Mouse (Mus musculus): Measurements from ENCODE around the gene Tbc1d10c. TPM values are rescaled to one million over a fixed set of nuclear protein-coding genes. Genes with fewer than 3 reads are reported as not detected.
A peak's percentile ranks its signal among the peaks of the same experiment; 100 is the strongest.

The Tbc1d10c gene
- 0.31 and 0.86 TPM in 2 replicates for polyA plus RNA-seq (2016; fragmentation: Nextera tagmentation; extraction: Ambion mirVana)

DNA sequence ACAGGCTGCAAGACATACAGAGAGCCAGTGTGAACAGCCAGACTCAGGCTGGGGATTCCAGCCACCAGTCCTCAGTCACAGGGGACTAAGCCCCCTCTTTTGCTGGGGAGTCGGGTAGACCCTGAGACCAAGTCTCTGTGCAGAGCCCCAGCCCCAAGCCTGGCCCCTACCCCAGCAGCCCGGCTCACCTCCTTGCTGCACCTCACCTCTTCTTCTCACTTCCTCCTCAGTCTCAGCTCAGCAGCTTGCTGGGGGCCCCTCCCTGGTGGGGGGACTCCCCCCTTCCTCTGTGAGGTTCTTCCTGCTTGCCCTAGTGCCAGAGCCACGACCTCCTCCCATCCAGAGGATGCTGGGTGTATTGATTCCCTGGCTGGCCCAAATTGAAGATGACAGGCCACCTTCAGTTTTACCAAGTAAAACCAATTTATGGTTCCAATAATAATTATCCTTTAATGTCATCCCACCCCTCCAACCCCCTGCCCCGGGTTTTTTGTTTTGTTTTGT, at the start of gene Tbc1d10c:
Tbc1d10c (minus strand) TSS at position 454 of the 504 bp plus-strand sequence.
- H3K9me3 ChIP-seq: no peaks in the 10 kb centered on the region
- peak within 1 kb of the TSS; percentile 91 for H3K27ac ChIP-seq
- peaks cover 29% of the 10 kb centered on the region for H3K36me3 ChIP-seq (replicated peaks)
- ATAC-seq (ENCODE audit: low FRiP score): no peak
- peaks cover 29% of the 10 kb centered on the region for H3K4me1 ChIP-seq
- H3K4me2 ChIP-seq: peak within 1 kb of the TSS; percentile 93
- 65% methylated on average over 4 of the region's 4 CpGs for WGBS
- H3K4me3 ChIP-seq (replicated peaks): peak within 1 kb of the TSS; percentile 98
- H3K9ac ChIP-seq: peak within 1 kb of the TSS; percentile 98
- H3K27me3 ChIP-seq: no peaks in the 10 kb centered on the region

DNA sequence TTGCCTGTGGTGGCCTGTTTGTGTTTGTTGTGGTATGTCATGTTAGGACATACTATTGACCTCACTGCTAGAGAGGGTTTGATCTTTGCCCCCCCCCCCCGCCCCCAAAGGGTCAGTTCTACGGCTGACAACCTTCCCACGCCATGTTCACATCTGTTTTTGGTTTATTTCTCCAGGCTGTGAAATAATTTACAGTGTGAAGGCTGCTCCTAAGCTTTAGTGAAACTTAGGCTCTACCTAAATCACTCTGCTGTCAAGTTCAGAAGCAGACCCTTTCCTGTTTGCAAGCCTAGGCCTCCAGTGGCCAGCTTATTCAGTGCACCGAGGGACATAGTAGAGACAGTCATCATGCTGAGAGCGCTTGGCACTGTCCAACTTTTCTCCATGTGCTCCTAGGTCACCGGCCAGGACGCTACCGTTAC, 49.2 kb upstream of the Tbc1d10c start:
- Histone ChIP-seq H3K9ac (no peak overlapping the region), H3K36me3 (replicated peaks) (no peaks in the 10 kb centered on the region), H3K4me1 (peaks cover 3% of the 10 kb centered on the region; the same call in 1 of the 2 replicates), H3K27ac (no peak overlapping the region), H3K4me3 (replicated peaks) (no peak overlapping the region), H3K9me3 (no peaks in the 10 kb centered on the region), H3K27me3 (no peaks in the 10 kb centered on the region), H3K4me2 (no peak overlapping the region)
- WGBS: 79% methylated on average over 8 of the region's 8 CpGs
- no peak for ATAC-seq (ENCODE audit: low FRiP score)

DNA sequence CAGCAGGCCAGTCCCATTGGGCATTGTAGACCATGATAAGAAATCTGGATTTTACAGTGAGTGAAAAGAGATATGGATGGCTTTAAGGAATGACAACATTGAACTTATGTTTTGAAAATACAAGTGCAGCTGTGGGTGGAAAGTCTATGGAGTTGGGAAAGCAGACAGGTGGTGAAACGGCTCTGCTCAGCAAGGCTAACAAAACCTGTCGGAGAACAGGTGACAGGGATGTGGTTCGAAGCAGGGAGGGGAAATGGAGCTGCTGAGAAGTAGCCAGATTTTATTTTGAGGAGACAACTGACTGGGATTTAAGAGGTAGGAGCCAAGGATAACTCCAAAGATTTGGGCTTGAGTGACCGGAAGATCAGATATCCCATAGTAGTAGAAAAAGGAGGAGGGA, 43.5 kb upstream of the Tbc1d10c start:
- peaks cover 19% of the 10 kb centered on the region for H3K27me3 ChIP-seq
- ATAC-seq (ENCODE audit: low FRiP score): no peak
- H3K4me3 ChIP-seq (replicated peaks): no peak overlapping the region
- no peaks in the 10 kb centered on the region for H3K36me3 ChIP-seq (replicated peaks)
- no peak overlapping the region for H3K9ac ChIP-seq
- H3K4me2 ChIP-seq: no peak overlapping the region
- no peak overlapping the region for H3K27ac ChIP-seq
- H3K4me1 ChIP-seq: peaks cover 15% of the 10 kb centered on the region
- WGBS: 85% methylated on average over 4 of the region's 4 CpGs
- H3K9me3 ChIP-seq: no peaks in the 10 kb centered on the region

DNA sequence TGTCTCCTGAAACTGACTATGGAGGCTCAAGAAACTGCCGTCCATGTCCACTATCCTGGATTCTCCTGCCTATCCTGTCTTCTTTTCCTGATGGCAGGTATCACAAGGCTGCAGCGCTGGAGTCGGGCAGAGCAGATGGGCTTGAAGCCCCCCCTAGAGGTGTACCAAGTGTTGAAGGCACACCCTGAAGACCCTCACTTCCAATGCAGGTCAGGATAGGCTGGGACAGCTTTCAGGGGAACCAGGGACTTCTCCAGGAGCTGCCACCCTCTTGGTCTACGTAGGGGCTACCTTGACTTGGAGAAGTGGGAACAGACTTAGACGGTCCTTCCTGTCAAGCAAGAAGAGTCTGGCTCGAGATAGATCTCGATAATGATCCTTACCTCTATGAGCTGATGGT, 41.6 kb upstream of the Tbc1d10c start:
- peak overlapping the region; percentile 69; the same call in 1 of the 2 replicates for H3K9ac ChIP-seq
- no peaks in the 10 kb centered on the region for H3K9me3 ChIP-seq
- peaks cover 15% of the 10 kb centered on the region for H3K4me1 ChIP-seq
- H3K27ac ChIP-seq: no peak overlapping the region
- peaks cover 32% of the 10 kb centered on the region for H3K27me3 ChIP-seq
- peak overlapping the region; percentile 90; the same call in 1 of the 2 replicates for H3K4me2 ChIP-seq
- ATAC-seq (ENCODE audit: low FRiP score): no peak
- no peak overlapping the region for H3K4me3 ChIP-seq (replicated peaks)
- WGBS: 78% methylated on average over 7 of the region's 7 CpGs
- no peaks in the 10 kb centered on the region for H3K36me3 ChIP-seq (replicated peaks)

- Histone ChIP-seq H3K27me3 (peaks cover 36% of the 10 kb centered on the region), H3K9ac (peak overlapping the region; percentile 69), H3K4me3 (replicated peaks) (peak overlapping the region; percentile 57), H3K9me3 (no peaks in the 10 kb centered on the region), H3K4me2 (peak overlapping the region; percentile 90), H3K4me1 (peaks cover 15% of the 10 kb centered on the region), H3K36me3 (replicated peaks) (no peaks in the 10 kb centered on the region), H3K27ac (peak overlapping the region; percentile 67; the same call in 1 of the 2 replicates)
- 54% methylated on average over 2 of the region's 2 CpGs for WGBS
- ATAC-seq (ENCODE audit: low FRiP score): no peak
Measured at GRCm38 (mm10) chr19:4232186-4232572, 41.1 kb upstream of the Tbc1d10c start.

DNA sequence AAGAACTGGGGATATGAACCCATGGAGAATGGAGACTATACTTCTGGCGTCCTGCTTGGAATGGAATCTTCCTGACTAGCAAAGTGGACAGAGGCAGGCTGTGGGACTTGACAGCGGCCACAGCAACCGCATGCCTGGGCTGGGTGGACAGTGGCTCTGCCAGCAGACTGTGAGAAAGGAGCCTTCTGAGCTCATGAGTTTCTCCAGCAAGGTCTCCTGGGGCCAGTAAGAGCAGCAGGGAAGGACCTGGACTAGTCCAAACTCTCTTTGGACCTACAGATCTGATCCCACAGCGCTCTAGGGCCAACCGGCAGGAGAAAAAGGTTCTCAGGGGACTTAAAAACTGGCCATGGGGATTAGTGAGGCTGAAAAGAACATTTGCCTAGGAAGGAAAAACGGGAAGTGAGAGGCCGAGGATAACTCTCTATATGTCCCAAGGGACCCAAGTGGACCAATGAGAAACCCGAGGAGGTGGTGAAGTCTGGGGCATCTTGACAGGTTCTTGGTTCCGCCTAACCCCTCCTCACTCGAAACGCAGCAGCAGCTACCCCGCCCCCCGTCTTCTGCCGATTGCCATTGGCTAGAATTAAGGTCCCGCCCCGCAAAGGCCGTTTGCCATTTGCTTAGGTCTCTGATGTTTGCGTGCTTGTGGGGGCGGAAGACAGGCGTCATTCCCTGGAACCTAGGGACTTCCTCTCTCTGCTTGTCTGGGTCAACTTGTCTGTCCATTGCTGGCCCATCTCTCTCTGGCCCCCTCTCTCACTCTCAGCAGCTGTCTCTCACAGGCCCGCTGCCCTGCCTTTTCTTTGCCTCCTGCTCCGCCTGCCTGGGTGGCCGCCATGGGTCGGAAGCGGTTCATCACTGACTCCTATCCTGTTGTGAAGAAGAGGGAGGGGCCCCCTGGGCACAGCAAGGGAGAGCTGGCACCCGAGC, 40.4 kb upstream of the Tbc1d10c start, which contains the start of gene Pold4:
Pold4 (plus strand) TSS at position 647 of the 933 bp plus-strand sequence.
- WGBS: 14% methylated on average over 26 of the region's 26 CpGs
- Histone ChIP-seq H3K27me3 (peaks cover 37% of the 10 kb centered on the region), H3K36me3 (replicated peaks) (no peaks in the 10 kb centered on the region), H3K4me1 (peaks cover 15% of the 10 kb centered on the region), H3K9ac (peak within 1 kb of the TSS; percentile 69), H3K9me3 (no peaks in the 10 kb centered on the region), H3K4me3 (replicated peaks) (peak within 1 kb of the TSS; percentile 57), H3K4me2 (peak within 1 kb of the TSS; percentile 90), H3K27ac (peak within 1 kb of the TSS; percentile 67; the same call in 1 of the 2 replicates)
- ATAC-seq (ENCODE audit: low FRiP score): peak; percentile 91

DNA sequence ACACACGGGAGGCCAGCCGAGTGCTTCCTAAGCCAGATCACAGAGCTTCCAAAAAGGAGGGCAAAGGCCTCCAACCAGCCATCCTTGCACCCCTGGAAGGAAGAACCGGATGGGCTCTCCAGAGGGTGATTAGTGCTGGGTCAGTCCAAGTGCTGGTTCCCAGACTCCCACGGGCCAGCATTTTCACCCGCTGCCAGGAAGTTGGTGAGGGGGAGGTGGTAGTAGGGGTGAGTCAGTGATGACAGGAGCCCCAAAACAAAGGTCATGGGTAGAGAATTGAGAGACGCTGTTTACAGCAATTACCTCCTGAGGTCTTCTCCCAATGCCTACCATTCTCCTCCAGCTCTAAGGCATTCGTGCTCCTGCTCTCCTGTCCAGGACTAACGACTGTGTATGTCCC, 39.3 kb upstream of the Tbc1d10c start:
- H3K9me3 ChIP-seq: no peaks in the 10 kb centered on the region
- no peak for ATAC-seq (ENCODE audit: low FRiP score)
- no peak overlapping the region for H3K4me2 ChIP-seq
- peaks cover 12% of the 10 kb centered on the region for H3K4me1 ChIP-seq
- no peak overlapping the region for H3K9ac ChIP-seq
- no peak overlapping the region for H3K27ac ChIP-seq
- WGBS: 72% methylated on average over 8 of the region's 8 CpGs
- peaks cover 37% of the 10 kb centered on the region for H3K27me3 ChIP-seq
- H3K4me3 ChIP-seq (replicated peaks): no peak overlapping the region
- no peaks in the 10 kb centered on the region for H3K36me3 ChIP-seq (replicated peaks)

GRCm38 (mm10) chr19:4229451-4230076, 38.5 kb upstream of the Tbc1d10c start:
- H3K4me1 ChIP-seq: peaks cover 12% of the 10 kb centered on the region
- no peak overlapping the region for H3K27ac ChIP-seq
- ATAC-seq (ENCODE audit: low FRiP score): no peak
- H3K4me2 ChIP-seq: no peak overlapping the region
- WGBS: 49% methylated on average over 9 of the region's 9 CpGs
- peaks cover 37% of the 10 kb centered on the region for H3K27me3 ChIP-seq
- H3K36me3 ChIP-seq (replicated peaks): no peaks in the 10 kb centered on the region
- no peak overlapping the region for H3K4me3 ChIP-seq (replicated peaks)
- no peak overlapping the region for H3K9ac ChIP-seq
- H3K9me3 ChIP-seq: no peaks in the 10 kb centered on the region

DNA sequence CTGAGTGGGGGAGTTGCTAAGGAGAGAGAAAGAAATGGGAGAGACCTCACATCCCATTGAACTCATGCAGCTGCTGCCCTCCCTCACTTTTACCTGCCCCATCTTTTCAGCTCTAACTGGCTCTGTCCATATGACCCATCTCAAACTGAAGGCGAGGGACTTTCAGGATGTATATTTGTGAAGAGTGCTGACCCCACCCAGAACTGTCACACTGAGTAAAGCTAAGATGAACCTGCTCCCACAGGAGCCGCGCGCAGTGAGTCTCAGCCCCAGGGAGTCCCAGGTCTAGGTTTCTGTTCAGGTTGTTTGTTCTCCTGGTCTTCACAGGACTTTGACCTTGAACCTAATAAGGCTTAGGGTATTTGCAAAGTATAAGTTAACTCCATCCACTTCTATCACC, 37.8 kb upstream of the Tbc1d10c start:
- WGBS: 74% methylated on average over 4 of the region's 4 CpGs
- no peaks in the 10 kb centered on the region for H3K9me3 ChIP-seq
- H3K27me3 ChIP-seq: peaks cover 37% of the 10 kb centered on the region
- H3K4me3 ChIP-seq (replicated peaks): no peak overlapping the region
- no peak overlapping the region for H3K9ac ChIP-seq
- H3K4me1 ChIP-seq: peaks cover 12% of the 10 kb centered on the region
- ATAC-seq (ENCODE audit: low FRiP score): no peak
- H3K27ac ChIP-seq: no peak overlapping the region
- H3K4me2 ChIP-seq: no peak overlapping the region
- no peaks in the 10 kb centered on the region for H3K36me3 ChIP-seq (replicated peaks)

DNA sequence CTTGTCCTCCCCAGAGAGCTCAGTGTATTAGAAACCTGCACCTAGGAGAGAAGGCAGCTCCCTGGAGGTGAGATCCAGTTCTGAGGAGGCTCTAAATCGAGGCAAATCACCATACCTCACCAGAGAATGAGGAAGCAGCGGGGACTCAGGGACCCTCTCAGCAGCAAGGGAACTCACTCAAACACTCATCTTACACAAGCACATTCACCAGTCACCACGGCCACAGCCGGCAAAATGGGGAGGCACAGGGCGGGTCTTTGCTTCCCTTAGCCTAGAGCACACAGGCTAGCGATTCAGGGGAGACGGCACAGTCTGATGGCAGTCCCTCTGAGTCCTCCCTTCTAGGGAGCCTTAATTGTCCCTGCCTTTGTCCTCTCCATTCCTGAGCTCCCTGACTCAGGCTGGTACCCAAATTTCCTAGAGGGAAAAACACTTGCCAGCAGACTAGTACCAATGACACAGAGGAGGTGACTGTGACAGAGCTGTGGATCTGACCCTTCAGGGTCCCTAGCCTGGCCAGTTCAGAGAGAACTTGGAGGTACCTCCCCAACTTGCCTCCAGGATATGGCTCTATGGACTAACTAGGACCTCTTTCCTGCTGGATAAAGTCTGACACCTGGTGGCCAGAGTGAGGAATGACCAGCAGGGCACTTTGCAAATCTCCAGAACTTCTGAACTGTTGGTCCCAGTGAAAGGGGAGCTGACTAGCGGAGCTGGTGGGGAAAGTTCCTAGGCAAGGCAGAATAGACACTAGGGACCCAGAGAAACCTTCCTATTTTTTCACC, 37.0 kb upstream of the Tbc1d10c start:
- Histone ChIP-seq H3K4me1 (peaks cover 12% of the 10 kb centered on the region), H3K9me3 (no peaks in the 10 kb centered on the region), H3K9ac (0 out of 2 replicates have a peak overlapping the region, but pooled peaks have one; percentile 0), H3K36me3 (replicated peaks) (no peaks in the 10 kb centered on the region), H3K4me3 (replicated peaks) (no peak overlapping the region), H3K4me2 (no peak overlapping the region), H3K27ac (no peak overlapping the region), H3K27me3 (peaks cover 34% of the 10 kb centered on the region)
- peak; percentile 34; the same call in 1 of the 2 replicates for ATAC-seq (ENCODE audit: low FRiP score)
- WGBS: 21% methylated on average over 8 of the region's 8 CpGs

GRCm38 (mm10) chr19:4227446-4227845, 36.4 kb upstream of the Tbc1d10c start:
- H3K9me3 ChIP-seq: no peaks in the 10 kb centered on the region
- no peak for ATAC-seq (ENCODE audit: low FRiP score)
- H3K27me3 ChIP-seq: peaks cover 29% of the 10 kb centered on the region
- WGBS: 65% methylated on average over 5 of the region's 5 CpGs
- no peak overlapping the region for H3K27ac ChIP-seq
- H3K4me1 ChIP-seq: peaks cover 10% of the 10 kb centered on the region
- H3K36me3 ChIP-seq (replicated peaks): no peaks in the 10 kb centered on the region
- H3K9ac ChIP-seq: no peak overlapping the region
- no peak overlapping the region for H3K4me3 ChIP-seq (replicated peaks)
- H3K4me2 ChIP-seq: no peak overlapping the region
